Mouse (Mus musculus) midbrain, embryonic 11.5 days (tissue): ENCODE measurements at regions not wholly inside any gene's neighbourhood (a gene's known extent, or its start where the extent isn't known, plus 50 kb on each side); places are given as distances from the start of the nearest gene placed in this dataset.

Experiments
- ATAC-seq: fragments of 200-750 bp; cut with Nextera tagmentation; 2 replicates; pipeline ENCODE4 v1.8.0; 2017; ENCODE audit warnings: moderate TSS enrichment, moderate library complexity; ENCODE audit not compliant: low FRiP score
- DNase-seq: peaks from one replicate; pipeline ENCODE4 v3.0.0; 2015; ENCODE audit warnings: low spot score; ENCODE audit errors: missing footprints
- H3K27ac ChIP-seq: fragments of 300-500 bp; sonication (generic); 2 replicates; pipeline ENCODE4 v1.5.1; 2014; ENCODE audit warnings: low read depth, low read length
- H3K27me3 ChIP-seq: fragments of 300-500 bp; sonication (generic); 2 replicates; pipeline ENCODE4 v1.6.1; 2014; ENCODE audit warnings: mild to moderate bottlenecking, low read length, moderate library complexity, mixed read lengths; ENCODE audit not compliant: control insufficient read depth, insufficient read depth
- H3K36me3 ChIP-seq: fragments of 300-500 bp; sonication (generic); 2 replicates; pipeline ENCODE4 v1.6.1; 2014; ENCODE audit warnings: mild to moderate bottlenecking, low read length, moderate library complexity, mixed read lengths; ENCODE audit not compliant: control insufficient read depth, insufficient read depth
- H3K4me1 ChIP-seq: fragments of 300-500 bp; sonication (generic); 2 replicates; pipeline ENCODE4 v1.6.1; 2014; ENCODE audit warnings: low read length; ENCODE audit not compliant: control insufficient read depth, insufficient read depth
- H3K4me2 ChIP-seq: fragments of 300-500 bp; sonication (generic); 2 replicates; pipeline ENCODE4 v1.6.1; 2014; ENCODE audit warnings: mild to moderate bottlenecking, moderate library complexity
- H3K4me3 ChIP-seq: fragments of 300-500 bp; sonication (generic); 2 replicates; pipeline ENCODE4 v1.5.1; 2014; ENCODE audit warnings: low read depth, low read length
- H3K9ac ChIP-seq: fragments of 300-500 bp; sonication (generic); 2 replicates; pipeline ENCODE4 v1.6.1; 2014; ENCODE audit warnings: low read length
- H3K9me3 ChIP-seq: fragments of 300-500 bp; sonication (generic); 2 replicates; pipeline ENCODE4 v1.6.1; 2016; ENCODE audit warnings: low read length; ENCODE audit not compliant: control insufficient read depth
- WGBS: fragments of 180-500 bp; shearing (Covaris S2); extraction: QIAGEN DNeasy Blood & Tissue Kit; methylation state at CpG from one replicate; pipeline ENCODE4 v1.1.7; 2014; 5-methylcytosine and 5-hydroxymethylcytosine counted together

GRCm38 (mm10) chr12:113358077-113358476 lies 131.2 kb upstream of the Adam6b start:
- H3K4me3 ChIP-seq, result no peak overlapping the region
- H3K36me3 ChIP-seq, result no peaks in the 10 kb centered on the region
- ATAC-seq (no peak), DNase-seq (no peak)
- H3K9me3 ChIP-seq, result no peaks in the 10 kb centered on the region
- no peaks in the 10 kb centered on the region for H3K27me3 ChIP-seq
- WGBS, result 85% methylated on average over 5 of the region's 5 CpGs
- no peak overlapping the region for H3K4me2 ChIP-seq
- no peak overlapping the region for H3K27ac ChIP-seq
- H3K4me1 ChIP-seq, result no peaks in the 10 kb centered on the region
- H3K9ac ChIP-seq, result no peak overlapping the region

DNA sequence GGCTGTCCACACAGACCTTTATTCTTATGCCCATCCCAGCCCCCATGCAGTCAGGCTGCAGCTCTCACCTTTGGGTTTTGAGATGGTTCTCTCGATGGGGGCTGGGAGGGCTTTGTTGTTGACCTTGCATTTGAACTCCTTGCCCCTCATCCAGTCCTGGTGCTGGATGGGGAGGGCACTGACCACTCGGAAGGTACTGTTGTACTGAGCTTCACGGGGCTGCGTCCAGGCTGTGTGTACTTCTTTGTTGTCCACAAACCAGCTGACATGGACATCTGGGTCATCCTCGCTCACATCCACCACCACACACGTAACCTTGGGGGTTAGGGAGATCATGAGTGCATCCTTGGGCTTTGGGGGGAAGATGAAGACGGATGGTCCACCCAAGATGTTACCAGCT lies 129.3 kb upstream of the Adam6b start:
- H3K9me3 ChIP-seq, result no peaks in the 10 kb centered on the region
- DNase-seq, result no peak
- H3K27ac ChIP-seq, result no peak overlapping the region
- no peak overlapping the region for H3K4me2 ChIP-seq
- H3K36me3 ChIP-seq, result no peaks in the 10 kb centered on the region
- WGBS, result 85% methylated on average over 7 of the region's 7 CpGs
- H3K4me1 ChIP-seq, result no peaks in the 10 kb centered on the region
- no peaks in the 10 kb centered on the region for H3K27me3 ChIP-seq
- no peak for ATAC-seq
- H3K9ac ChIP-seq, result no peak overlapping the region
- H3K4me3 ChIP-seq, result no peak overlapping the region

- Histone ChIP-seq H3K27me3 (no peaks in the 10 kb centered on the region), H3K9ac (no peak overlapping the region), H3K9me3 (no peaks in the 10 kb centered on the region; the same call in 1 of the 2 replicates), H3K27ac (no peak overlapping the region), H3K36me3 (no peaks in the 10 kb centered on the region), H3K4me3 (no peak overlapping the region), H3K4me1 (no peaks in the 10 kb centered on the region), H3K4me2 (no peak overlapping the region)
- WGBS, result 81% methylated on average over 2 of the region's 2 CpGs
- ATAC-seq (no peak), DNase-seq (no peak)
Measured at GRCm38 (mm10) chr12:113362409-113363038, 126.8 kb upstream of the Adam6b start.

DNA sequence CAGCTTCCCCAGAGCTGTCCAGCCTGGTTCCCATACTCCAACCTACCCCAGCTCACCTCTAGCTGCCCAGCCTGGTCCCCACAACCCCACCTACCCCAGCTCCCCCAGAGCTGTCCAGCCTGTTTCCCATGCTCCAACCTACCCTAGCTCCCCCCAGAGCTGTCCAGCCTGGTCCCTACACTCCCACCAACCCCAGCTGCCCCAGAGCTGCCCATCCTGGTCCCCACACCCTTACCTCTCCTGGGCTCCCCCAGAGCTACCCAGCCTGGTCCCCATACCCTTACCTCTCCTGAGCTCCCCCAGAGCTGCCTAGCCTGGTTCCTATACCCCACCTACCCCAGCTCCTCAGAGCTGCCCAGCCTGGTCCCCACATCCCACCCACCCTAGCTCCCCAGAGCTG lies 125.3 kb upstream of the Adam6b start:
- ATAC-seq (0 out of 2 replicates have a peak, but pooled peaks have one; percentile 8), DNase-seq (no peak)
- H3K27ac ChIP-seq, result no peak overlapping the region
- no peaks in the 10 kb centered on the region for H3K4me1 ChIP-seq
- H3K36me3 ChIP-seq, result no peaks in the 10 kb centered on the region
- no peak overlapping the region for H3K9ac ChIP-seq
- no peak overlapping the region for H3K4me2 ChIP-seq
- no peaks in the 10 kb centered on the region; the same call in 1 of the 2 replicates for H3K9me3 ChIP-seq
- H3K4me3 ChIP-seq, result no peak overlapping the region
- no peaks in the 10 kb centered on the region for H3K27me3 ChIP-seq

- no peak for DNase-seq
- Histone ChIP-seq H3K27me3 (no peaks in the 10 kb centered on the region), H3K9me3 (no peaks in the 10 kb centered on the region; the same call in 1 of the 2 replicates), H3K4me2 (no peak overlapping the region), H3K27ac (no peak overlapping the region), H3K4me3 (no peak overlapping the region), H3K4me1 (no peaks in the 10 kb centered on the region), H3K36me3 (no peaks in the 10 kb centered on the region), H3K9ac (no peak overlapping the region)
- 0 out of 2 replicates have a peak, but pooled peaks have one; percentile 10 for ATAC-seq
Measured at GRCm38 (mm10) chr12:113364437-113364836, 124.9 kb upstream of the Adam6b start.

DNA sequence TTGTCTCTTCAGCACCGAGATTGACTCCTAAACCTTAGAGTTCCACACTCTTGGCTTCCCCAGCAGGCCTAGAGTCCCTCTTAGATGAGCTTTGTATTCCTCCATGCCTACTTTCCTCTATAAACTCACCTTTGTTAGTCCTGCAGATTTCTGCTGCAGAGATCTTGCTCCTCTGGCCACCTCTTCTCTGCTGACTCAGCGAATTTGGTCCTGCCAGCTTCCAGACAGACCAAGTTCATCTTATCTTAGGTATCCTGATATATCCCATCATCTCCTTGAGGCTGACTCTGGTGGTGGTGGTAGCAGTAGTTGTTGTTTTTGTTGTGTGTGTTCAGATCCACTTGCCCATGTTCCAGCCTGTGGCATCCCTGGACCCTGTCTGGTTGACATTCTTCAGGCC lies 123.5 kb upstream of the Adam6b start:
- DNase-seq (no peak), ATAC-seq (no peak)
- Histone ChIP-seq H3K9me3 (peaks cover 2% of the 10 kb centered on the region; the same call in 1 of the 2 replicates), H3K27me3 (no peaks in the 10 kb centered on the region; the same call in 1 of the 2 replicates), H3K4me3 (no peak overlapping the region), H3K27ac (no peak overlapping the region), H3K36me3 (no peaks in the 10 kb centered on the region), H3K4me2 (no peak overlapping the region), H3K9ac (no peak overlapping the region), H3K4me1 (no peaks in the 10 kb centered on the region)
- 61% methylated on average over 2 of the region's 2 CpGs for WGBS

DNA sequence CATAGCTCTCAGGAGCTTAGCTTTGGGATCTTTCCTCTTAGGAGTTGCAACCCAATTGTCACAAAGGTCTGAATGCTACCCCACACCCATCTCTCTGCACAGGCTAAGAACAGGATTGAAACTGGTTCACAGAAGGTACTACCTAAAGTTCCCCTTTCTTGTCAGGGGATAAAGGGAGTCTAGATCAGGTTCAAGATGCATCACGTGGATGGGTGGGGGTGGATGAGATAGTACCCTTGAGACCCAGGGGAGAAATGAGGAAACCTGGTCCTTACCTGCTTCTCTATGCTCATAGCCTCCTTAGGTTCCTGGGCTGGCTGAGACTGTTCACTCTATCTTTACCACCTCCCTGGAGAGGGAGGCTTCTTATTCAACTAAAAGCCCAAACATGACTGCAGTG lies 122.9 kb upstream of the Adam6b start:
- Histone ChIP-seq H3K36me3 (no peaks in the 10 kb centered on the region), H3K9ac (no peak overlapping the region), H3K4me2 (no peak overlapping the region), H3K4me1 (no peaks in the 10 kb centered on the region), H3K27me3 (no peaks in the 10 kb centered on the region; the same call in 1 of the 2 replicates), H3K27ac (no peak overlapping the region), H3K4me3 (no peak overlapping the region), H3K9me3 (peaks cover 4% of the 10 kb centered on the region; the same call in 1 of the 2 replicates)
- 68% methylated on average over 1 of the region's 1 CpGs for WGBS
- no peak for DNase-seq
- ATAC-seq, result no peak

GRCm38 (mm10) chr12:113401578-113402113 lies 87.7 kb upstream of the Adam6b start:
- no peak overlapping the region for H3K9ac ChIP-seq
- DNase-seq, result no peak
- no peaks in the 10 kb centered on the region for H3K36me3 ChIP-seq
- no peaks in the 10 kb centered on the region for H3K9me3 ChIP-seq
- no peaks in the 10 kb centered on the region for H3K4me1 ChIP-seq
- H3K27ac ChIP-seq, result no peak overlapping the region
- no peak overlapping the region for H3K4me3 ChIP-seq
- no peaks in the 10 kb centered on the region for H3K27me3 ChIP-seq
- no peak for ATAC-seq
- no peak overlapping the region for H3K4me2 ChIP-seq

GRCm38 (mm10) chr12:113402823-113403222 lies 86.5 kb upstream of the Adam6b start:
- no peaks in the 10 kb centered on the region for H3K27me3 ChIP-seq
- WGBS, result 79% methylated on average over 2 of the region's 2 CpGs
- no peak overlapping the region for H3K4me3 ChIP-seq
- no peak overlapping the region for H3K9ac ChIP-seq
- no peak overlapping the region for H3K27ac ChIP-seq
- no peak overlapping the region for H3K4me2 ChIP-seq
- H3K36me3 ChIP-seq, result no peaks in the 10 kb centered on the region
- ATAC-seq (no peak), DNase-seq (no peak)
- no peaks in the 10 kb centered on the region; the same call in 1 of the 2 replicates for H3K9me3 ChIP-seq
- no peaks in the 10 kb centered on the region for H3K4me1 ChIP-seq
